Mouse (Mus musculus) ES-Bruce4 (cell line): ENCODE measurements at regions not wholly inside any gene's neighbourhood (a gene's known extent, or its start where the extent isn't known, plus 50 kb on each side); places are given as distances from the start of the nearest gene placed in this dataset.

Experiments
- CTCF ChIP-seq: IDR thresholded peaks from one replicate; pipeline ENCODE4 v1.8.1; 2011; ENCODE audit warnings: low read depth, low read length
- EP300 ChIP-seq: IDR thresholded peaks from 2 replicates; pipeline ENCODE4 v1.6.1; 2011; ENCODE audit warnings: low read depth, low read length; ENCODE audit not compliant: insufficient read depth
- POLR2A ChIP-seq: IDR thresholded peaks from one replicate; pipeline ENCODE4 v1.8.1; 2011; ENCODE audit warnings: low read length; ENCODE audit not compliant: insufficient read depth

DNA sequence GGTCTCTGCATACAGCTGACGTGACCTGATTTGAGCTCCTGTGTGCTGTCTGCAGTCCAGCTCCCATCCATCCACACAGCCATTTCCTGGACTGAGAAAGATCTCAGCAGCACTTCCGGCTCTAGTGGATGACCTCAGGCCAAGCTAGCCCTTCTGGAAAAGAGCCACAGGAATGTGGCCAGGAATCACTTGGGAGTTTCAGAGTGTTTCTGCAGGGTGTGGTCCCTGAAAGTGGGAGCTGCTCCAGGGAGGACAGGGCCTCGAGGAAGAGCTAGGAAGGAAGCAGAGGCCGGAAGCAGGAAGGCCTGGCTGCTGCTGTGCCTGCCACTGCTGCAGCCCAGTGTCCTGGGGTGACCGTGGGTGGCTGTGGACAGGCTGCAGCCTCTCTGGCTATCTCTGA is 142.5 kb downstream of the Chst1 start:
- TF ChIP-seq CTCF (no peak), POLR2A (no peak), EP300 (no peak)
